Mouse (Mus musculus): ENCODE data around the gene Kcnn4.

The Kcnn4 gene

DNA sequence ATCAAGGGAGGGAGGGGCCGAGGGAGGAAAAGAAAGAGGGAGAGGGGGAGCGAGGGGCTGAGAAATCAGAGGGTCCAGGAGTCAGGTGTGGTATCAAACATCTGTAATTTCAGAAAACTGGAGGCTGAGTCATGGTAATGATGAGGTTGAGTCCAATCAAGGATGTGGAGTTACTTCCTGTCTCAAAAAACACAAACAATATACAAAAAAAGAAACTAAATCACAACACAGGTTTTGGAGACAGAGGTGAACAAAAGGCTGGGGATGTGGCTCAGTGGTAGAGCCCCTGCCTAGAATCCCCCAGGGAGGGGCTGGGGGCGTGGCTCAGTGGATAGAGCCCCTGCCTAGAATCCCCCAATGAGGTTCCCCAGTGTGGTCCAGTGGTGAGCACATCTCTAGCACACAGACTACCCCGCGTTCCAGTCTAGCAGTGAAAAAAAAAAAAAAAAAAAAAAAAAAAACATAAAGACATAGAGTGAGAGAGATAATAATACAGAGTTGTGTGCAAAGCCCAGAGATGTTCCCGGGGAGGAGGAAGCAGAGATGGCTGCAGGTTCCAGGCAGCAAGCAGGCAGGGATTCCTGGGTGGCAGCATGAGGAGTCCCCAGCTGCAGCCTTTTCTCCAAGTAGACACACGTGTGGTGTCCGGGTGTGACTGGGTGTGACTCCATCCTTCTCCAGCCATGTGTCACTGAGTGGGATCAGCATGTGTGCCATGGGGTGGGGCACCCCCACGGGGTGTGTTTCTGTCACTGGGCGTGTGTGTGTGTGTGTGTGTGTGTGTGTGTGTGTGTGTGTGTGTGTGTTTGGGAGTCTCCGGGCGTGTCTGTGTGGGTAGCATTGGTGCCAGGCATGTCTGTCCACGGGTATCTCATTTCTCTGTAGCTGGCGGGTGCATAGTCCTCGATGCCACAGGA lies 3.1 kb upstream of the Kcnn4 start:
- DNase-seq (ENCODE audit: low read depth, low spot score), result no peak

GRCm38 (mm10) chr7:24368226-24368625 lies 1.8 kb upstream of the Kcnn4 start:
- DNase-seq (ENCODE audit: low read depth, low spot score), result no peak

DNA sequence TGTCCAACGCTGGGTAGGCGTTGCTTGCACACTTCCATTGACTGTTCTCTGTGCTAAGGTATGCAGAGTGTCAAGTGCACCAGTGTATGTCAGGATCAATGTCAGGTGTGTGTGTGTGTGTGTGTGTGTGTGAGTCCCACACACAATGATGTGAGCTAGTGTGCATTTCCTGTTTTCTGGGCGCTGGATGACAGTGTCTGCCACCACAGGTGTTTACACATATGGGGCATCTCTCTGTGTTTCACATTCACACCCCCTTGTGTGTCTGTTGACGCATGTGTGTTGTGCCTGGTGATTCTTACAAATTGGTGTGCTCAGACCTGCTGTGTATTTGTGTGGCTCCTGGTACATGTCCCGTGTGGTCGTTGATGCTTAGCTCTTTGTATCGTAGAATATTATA lies 1.1 kb upstream of the Kcnn4 start:
- no peak for DNase-seq (ENCODE audit: low read depth, low spot score)

GRCm38 (mm10) chr7:24371012-24371808 lies 1.1 kb downstream of the Kcnn4 start:
- DNase-seq (ENCODE audit: low read depth, low spot score), result no peak

DNA sequence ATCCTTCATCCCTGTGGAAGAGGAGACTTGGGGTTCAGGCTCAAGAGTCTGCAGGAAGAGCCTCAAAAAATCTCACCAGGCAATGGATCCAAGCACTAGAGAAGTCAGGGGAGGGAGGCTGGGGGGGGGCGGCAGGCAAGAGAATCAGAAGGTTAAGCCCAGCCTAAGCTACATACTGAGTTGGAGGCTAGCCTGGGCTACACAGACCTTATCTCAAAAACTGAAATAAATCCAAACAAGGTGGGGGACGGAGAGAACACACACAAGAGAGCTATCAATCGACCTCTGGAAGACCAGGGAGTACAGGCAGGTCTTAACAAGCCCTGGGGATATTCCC lies 1.7 kb downstream of the Kcnn4 start:
- no peak for DNase-seq (ENCODE audit: low read depth, low spot score)

- DNase-seq (ENCODE audit: low read depth, low spot score), result no peak
Measured at GRCm38 (mm10) chr7:24372300-24372699, 2.2 kb downstream of the Kcnn4 start.

GRCm38 (mm10) chr7:24372786-24373185 lies 2.7 kb downstream of the Kcnn4 start:
- no peak for DNase-seq (ENCODE audit: low read depth, low spot score)

DNA sequence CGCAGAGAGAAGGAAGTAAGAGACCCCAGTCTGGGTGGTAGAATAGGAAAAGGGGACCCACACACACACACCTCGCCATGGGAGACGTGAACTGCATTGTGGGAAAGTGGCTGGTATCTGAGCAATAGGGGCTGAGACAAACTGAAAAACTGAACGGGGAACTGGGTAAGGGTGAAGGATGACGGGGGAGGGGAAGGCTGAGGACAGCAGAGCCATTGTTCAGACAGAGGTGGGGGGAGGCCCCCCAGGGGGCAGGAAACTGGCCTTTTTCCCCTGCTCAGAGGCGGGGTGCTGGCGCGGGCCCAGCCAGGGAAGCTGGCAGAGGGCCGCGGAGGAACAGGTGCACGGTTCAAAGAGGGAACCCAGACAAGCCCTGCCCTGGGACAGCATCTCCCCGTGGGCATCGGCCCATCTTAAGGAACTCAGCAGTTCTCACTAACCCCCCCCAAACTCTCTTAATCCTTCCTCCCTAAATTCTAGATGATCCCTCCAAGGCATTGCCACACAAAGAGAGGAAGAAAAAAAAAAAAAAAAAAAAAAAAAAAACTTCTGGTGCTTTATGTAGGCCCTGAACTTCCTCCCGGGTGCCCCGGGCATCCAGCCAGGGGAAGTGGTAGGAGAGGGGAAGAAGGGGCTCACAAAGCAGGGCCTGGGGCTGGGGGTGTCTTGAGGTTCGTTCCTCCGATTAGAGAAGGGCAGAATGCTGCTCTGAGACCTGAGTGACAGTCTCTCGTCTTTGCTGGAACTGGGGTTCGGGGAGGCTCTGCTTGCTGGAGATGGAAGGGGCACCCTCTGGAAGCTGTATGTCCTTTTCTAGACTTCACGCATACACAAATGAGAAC lies 3.7 kb downstream of the Kcnn4 start:
- peak; percentile 53 for DNase-seq (ENCODE audit: low read depth, low spot score)

- no peak for DNase-seq (ENCODE audit: low read depth, low spot score)
Measured at GRCm38 (mm10) chr7:24376456-24376855, 6.4 kb downstream of the Kcnn4 start.

GRCm38 (mm10) chr7:24377091-24377865 lies 7.2 kb downstream of the Kcnn4 start:
- no peak for DNase-seq (ENCODE audit: low read depth, low spot score)

DNA sequence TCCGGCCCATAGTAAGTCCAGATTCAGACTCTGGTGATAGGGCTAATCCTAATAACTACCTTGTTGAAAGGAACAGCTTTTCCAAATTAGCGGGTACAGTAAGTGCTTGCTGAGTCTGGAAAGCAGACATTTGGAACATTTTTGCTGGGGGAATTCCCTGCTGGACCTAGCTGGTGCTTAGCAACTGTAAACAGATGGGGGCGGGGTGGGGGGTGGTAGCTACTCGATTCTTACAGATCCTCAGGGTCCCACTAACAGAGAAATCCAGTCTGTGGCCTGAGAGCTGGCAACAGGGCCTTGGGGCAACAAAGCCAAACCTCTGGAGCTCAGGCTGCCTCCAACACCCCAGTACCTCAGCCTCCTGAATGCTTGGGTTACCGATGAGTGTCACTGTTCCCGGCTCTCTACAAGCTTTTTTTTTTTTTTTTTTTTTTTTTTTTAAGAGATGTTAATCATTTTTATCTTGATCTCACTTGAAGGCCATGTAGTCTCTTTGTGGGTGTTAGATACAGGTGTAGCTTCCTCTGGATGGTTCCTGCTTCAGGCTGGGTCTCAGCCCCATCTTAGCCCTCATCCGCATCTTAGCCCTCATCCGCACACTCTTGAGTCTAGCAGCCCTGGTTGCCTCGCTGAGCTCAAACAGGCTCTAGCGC lies 8.1 kb downstream of the Kcnn4 start:
- DNase-seq (ENCODE audit: low read depth, low spot score), result no peak

DNA sequence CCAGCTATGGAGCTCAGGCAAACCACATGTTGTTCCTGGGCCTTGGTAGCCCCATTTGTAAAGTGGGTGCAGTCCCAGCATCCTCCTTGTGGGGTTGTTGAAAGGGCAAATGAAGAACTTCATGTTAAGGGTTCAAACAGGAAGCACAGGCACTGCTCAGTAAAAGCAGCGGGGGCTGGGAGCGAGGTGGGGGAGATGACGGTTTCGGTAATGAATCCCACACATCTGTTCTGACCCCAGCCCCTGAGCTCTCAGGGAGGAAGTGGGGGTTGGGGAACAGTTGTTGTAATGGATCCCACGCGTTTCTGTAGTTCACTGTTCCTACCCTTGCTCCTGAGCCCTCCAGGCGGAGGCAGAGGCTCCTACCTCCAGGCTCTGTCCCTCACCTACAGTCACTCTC lies 9.9 kb downstream of the Kcnn4 start:
- DNase-seq (ENCODE audit: low read depth, low spot score), result no peak

- DNase-seq (ENCODE audit: low read depth, low spot score), result no peak
Measured at GRCm38 (mm10) chr7:24380370-24380769, 10.3 kb downstream of the Kcnn4 start.

- DNase-seq (ENCODE audit: low read depth, low spot score), result no peak
Measured at GRCm38 (mm10) chr7:24382730-24383372, 12.8 kb downstream of the Kcnn4 start.

GRCm38 (mm10) chr7:24384070-24384469 lies 14.0 kb downstream of the Kcnn4 start:
- no peak for DNase-seq (ENCODE audit: low read depth, low spot score)

GRCm38 (mm10) chr7:24384827-24385226 lies 14.8 kb downstream of the Kcnn4 start:
- peak; percentile 67 for DNase-seq (ENCODE audit: low read depth, low spot score)

GRCm38 (mm10) chr7:24387059-24387556 lies 17.0 kb downstream of the Kcnn4 start:
- DNase-seq (ENCODE audit: low read depth, low spot score), result peak; percentile 30

DNA sequence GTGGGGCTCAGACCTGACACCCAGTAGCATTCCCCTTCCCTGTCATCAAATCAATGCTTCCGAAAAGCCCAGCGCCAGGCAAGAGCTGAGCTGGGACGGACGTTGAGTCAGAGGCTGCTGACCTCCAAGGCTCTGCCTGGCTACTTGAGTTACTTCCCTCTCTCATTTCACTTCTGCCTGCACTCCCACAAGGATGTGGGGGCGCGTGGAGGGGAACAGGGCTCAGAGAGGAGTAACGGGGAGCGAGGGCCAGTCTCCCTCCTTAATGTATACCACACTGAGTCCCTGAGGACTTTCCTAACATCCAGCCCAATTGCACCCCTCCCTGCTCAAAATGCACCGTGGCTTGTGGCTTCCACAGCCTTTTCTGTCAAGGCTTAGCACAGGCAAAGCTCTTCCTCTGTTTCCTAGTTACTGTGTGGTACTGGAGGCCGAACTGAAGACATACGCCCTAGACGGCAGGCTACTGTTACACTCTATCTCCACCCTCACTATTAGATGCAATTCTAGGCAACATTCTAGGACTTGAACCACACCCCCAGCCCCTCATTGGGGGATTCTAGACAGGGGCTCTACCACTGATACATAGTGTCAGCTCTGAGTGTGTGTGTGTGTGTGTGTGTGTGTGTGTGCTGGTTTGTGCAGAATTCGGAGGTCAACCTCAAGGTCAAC lies 19.6 kb downstream of the Kcnn4 start:
- no peak for DNase-seq (ENCODE audit: low read depth, low spot score)

DNA sequence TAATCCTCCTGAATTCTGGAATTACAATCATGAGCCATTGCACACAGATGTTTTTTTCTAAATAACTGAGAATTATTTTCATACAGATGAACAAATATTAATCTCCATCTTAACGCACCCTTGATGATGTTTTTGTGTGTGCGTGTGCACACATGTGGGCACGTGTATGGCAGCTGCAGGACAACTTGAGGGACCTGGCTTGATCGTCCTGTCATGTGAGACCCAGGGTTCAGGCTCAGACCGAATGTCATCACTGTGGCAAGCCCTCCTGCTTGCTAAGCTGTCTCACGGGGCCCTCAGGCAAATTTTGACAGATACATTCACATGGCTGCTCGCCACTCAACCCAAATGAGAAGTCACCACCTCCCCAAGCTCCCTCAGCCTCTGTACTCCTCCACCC lies 20.4 kb downstream of the Kcnn4 start:
- DNase-seq (ENCODE audit: low read depth, low spot score), result no peak
